Mouse (Mus musculus) c-Kit-positive CD71-positive TER-119-positive erythroid progenitor cells, embryonic 14.5 days (primary cell): Measurements from ENCODE around the gene Sertad3.
A peak's percentile ranks its signal among the peaks of the same experiment; 100 is the strongest.

Experiments used
- DNase-seq: peaks from one replicate; pipeline ENCODE4 v3.0.0-alpha.2; 2013; ENCODE audit warnings: low spot score

The Sertad3 gene

DNA sequence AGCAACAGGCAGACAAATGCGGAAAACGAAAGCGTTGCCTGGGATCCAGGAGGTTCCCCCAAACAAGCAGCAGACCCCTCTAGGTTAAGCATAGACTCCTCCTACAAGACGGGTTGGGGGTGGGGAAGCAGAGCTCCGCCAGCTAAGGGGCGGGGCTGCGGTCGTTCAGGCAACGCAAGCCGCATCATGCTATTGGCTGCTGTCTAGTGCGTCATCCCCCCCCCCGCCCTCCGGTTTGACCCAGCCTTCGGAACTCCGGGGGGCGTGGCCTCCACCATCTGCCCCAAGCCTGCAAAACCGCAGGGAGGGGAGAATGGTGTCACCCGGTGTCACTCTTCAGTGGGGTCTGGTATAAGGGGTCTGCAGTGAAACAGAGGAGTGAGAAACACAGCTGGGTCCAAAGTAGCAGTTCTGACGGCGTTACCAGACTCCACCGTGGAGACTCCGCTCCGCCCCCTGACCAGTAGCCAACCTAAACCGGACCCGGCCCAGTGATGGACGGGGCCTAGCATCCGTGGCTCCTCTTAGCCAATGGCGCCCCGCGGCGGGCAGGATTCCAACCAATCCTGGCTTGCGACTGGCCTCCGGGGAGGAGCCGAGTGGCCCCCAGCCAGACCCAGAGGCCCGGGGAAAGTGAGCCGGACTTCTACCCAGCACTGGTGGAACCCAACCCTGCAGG, at the start of gene Sertad3:
Gene Sertad3 (plus strand): TSS at position 613 of the 679 bp plus-strand sequence.
- DNase-seq: peak; percentile 98

- DNase-seq: no peak
Measured at GRCm38 (mm10) chr7:27427387-27427786, 46.2 kb upstream of the Sertad3 start.

DNA sequence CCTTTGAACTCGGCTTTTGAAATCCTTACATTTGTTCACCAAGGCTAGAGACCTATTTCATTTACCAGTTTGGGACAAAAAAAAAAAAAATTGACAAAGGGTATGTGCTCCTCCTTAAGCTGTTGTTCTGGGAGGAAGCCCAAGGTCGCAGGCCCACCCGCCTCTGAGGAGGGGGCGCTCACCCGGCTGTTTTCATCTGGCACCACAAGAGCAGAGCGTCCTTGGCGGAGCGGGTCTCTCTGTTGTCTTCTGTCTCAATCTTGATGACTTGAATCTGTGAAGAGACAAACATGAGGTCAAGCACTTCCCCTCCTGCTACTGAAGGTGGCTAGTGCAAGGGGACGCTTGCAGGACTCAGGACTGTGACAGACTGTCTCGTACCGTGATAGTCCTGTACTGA, 45.6 kb upstream of the Sertad3 start:
- DNase-seq: no peak

GRCm38 (mm10) chr7:27429135-27429534, 44.4 kb upstream of the Sertad3 start:
- DNase-seq: no peak

DNA sequence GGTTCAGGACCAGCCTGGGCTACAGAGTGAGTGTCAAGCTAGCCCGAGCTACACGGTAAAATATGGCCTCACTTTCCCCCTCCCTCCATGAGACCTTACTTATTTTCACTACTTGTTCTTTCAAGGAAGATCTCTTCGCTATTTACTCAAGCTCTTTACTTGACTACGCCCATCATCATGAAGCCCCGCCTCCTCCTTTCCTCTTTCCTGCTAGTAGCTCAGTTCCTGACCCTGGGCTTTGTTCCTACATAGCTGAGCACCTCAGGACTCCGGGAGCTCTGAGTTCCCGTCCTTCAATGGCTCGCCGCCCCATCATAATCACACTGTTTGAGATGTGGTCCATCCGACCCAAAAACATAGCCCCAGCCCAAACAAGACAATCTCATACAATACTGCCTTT, 40.2 kb upstream of the Sertad3 start:
- no peak for DNase-seq

DNA sequence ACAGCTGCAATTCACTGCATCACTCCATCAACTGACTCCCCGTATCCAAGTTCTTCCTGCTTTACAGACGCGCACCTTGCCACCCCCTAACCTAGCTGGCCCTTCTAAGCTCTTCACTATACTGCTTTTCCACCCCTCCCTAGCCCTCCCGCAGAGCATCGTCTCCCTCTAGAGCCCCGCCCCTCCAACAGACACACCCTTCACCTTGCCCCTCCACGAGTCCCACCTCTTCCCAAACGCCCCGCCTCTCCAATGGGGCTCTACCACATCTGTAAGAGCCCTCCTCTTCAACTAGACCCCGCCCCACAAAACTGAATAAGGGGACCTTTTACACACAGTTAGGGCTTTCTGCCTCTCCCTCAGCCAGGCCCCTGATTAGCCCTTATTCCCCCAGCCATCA, 39.8 kb upstream of the Sertad3 start:
- no peak for DNase-seq

DNA sequence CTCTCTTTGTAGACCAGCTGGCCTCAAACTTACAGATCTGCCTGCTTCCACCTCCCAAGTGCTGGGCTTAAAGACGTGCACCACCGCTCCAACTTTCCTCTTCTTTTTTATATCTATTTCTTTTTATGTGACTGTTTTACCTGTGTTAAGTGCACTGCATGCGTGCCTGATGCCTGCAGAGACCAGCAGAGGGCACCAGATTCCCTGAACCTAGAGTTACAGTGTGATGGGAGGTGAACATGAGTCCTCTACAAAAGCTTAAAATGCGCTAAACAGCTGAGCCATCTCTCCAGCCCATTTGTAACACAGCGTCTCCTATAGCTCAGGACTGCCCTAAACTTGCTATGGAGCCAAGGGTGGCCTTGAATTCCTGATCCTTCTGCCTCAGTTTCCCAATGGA, 36.0 kb upstream of the Sertad3 start:
- DNase-seq: peak; percentile 64

GRCm38 (mm10) chr7:27440014-27440413, 33.6 kb upstream of the Sertad3 start:
- DNase-seq: no peak

GRCm38 (mm10) chr7:27446051-27446450, 27.5 kb upstream of the Sertad3 start:
- DNase-seq: no peak

- no peak for DNase-seq
Measured at GRCm38 (mm10) chr7:27446521-27447418, 26.8 kb upstream of the Sertad3 start.

GRCm38 (mm10) chr7:27447419-27448286, 25.9 kb upstream of the Sertad3 start, which contains the start of the genes Sptbn4 and Blvrb:
Gene Sptbn4 (minus strand): TSS chr7:27447686.
Gene Blvrb (plus strand): TSS chr7:27447978.
- peak; percentile 100 for DNase-seq

DNA sequence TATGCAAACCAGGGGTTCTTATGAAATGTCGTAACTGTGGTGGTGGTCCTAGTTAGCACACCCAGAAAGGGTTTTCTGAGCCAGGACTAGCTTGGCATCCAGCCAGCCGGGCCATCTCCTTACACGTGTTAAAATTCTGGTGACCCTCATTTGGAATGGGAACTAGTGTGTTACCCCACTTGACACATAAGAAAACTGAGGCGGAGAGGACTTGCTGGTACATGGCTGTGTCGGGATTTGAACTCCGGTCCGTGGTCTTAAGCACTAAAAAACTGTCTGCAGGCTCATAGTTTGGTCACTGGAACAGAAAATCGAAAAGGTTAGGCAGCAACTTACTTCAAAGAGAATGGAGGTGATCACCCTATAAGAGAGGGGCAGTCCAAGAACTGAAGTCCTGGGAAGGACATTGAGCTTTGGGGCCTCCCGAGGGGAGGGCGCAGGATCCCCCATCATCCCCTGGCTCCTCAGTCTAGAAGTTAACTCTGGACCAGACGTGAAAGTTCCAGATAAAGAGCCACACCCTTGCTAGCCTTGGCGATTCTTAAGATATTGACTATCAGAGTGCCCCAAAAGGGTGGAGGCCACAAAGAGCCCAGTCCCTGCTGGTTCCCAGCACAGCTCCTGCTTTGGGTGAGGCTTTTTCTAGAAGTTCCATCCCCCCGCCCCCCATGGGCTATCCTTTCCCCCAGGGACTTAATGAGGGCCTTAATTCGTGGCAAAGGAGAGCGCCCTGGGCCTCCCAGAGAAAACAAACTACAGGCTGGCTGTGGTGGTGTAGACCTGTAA, 25.0 kb upstream of the Sertad3 start:
- peak; percentile 93 for DNase-seq

DNA sequence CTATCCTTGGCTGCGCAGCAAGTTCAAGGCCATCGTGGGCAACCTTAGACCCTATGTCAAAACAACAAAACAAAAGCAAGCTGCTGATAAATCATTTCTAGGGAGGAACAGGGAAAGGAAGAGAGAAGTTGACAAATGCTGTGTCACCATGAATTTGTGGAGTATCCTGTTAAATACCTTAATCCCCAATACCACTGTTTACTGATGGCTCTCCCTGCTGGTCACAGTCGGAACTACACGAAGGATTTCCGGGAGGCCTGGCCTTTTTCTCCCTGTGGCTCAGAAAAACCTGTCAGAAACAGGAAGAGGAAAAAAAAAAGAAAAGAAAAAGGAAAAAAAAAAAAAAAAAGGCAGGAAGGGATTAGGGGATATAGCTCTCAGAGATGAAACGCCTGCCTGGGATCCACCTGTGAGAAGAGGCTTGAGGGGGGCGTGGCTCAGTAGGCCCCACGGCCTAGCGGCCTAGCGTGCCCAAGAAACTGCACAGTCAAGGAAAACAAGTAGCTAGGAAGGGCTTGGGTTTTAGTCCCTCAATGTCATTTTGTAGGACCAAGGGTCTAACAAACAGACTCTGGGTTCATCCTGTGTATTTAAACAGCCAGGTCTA, 24.2 kb upstream of the Sertad3 start:
- peak; percentile 82 for DNase-seq

DNA sequence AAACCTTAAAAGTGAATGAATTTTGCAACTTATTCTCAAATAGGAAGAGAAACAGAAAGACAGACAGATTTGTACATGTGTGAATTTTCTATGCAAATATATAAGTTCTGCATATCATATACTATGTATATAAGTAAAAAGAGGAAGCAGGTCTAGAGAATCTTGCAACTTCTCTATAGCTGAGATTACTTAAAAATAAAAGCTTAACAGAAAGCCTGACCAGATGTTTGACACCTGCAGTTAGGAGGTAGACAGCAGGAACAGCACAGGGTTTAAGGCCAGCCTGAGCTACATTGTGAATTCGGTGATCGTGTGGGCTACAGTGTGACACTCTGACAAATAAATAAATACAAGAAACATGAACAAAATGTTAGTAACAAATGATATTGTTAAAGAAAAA, 22.2 kb upstream of the Sertad3 start:
- DNase-seq: no peak

- DNase-seq: no peak
Measured at GRCm38 (mm10) chr7:27452206-27452770, 21.3 kb upstream of the Sertad3 start.

GRCm38 (mm10) chr7:27454461-27455121, 19.0 kb upstream of the Sertad3 start:
- DNase-seq: peak; percentile 51

DNA sequence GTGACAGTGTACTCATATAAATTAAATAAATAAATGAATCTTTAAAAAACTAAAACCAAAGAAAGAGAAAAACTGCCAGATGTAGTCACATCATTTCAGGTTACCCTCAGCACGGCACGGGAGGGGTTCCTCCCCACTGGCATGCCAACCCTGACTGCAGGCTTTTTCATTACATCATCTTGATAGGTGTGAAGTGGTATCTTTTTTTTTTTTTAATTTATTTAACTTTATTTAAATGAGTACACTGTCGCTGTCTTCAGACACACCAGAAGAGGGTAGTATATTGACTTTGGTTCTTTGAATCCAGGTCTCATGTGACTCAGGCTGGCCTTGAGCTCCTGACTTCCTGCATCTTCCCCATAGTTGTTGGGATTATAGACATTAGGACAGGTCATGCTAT, 18.3 kb upstream of the Sertad3 start:
- no peak for DNase-seq

GRCm38 (mm10) chr7:27458614-27459013, 15.0 kb upstream of the Sertad3 start:
- DNase-seq: no peak

DNA sequence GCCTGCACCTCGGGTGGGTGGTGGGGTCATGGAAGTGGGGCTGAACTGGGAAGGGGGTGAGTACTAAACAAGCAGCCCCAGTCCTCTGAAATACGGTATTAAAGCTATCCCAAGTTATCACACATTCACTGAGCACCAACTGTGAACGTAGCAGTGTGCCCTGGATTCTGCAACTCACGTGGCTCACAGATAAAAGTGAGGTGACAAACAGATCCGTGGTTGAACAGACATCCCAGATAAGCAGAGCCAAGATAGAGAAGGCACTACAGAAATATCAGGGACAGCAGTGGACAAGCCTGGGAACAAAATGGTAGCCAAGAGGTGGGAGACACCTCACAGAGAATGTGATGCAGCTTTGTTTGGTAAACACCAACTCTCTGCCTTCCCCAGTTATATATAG, 13.9 kb upstream of the Sertad3 start:
- no peak for DNase-seq

- no peak for DNase-seq
Measured at GRCm38 (mm10) chr7:27460477-27460876, 13.1 kb upstream of the Sertad3 start.
